Mouse (Mus musculus) lung, adult 18-20 months (tissue): ENCODE results near the gene Olfr521.
A peak's percentile ranks its signal among the peaks of the same experiment; 100 is the strongest.
"Not testable (repeated sequence)": the region's sequence is repeated elsewhere in the genome, so short reads cannot be mapped to it uniquely, and the experiment has no call there.

Experiments used
- DNase-seq, 2 experiments: peaks; one replicate each; pipeline ENCODE4 v3.0.0; 2022; ENCODE audit warnings: mixed read lengths in 2 of 2

Olfr521 gene

GRCm38 (mm10) chr7:99763207-99763606, at the start of gene Olfr521:
Gene Olfr521, plus strand, starts transcription at chr7:99763507.
- DNase-seq: no peak

GRCm38 (mm10) chr7:99716536-99716935, 46.8 kb upstream of the Olfr521 start:
- DNase-seq: no peak

- no peak for DNase-seq
Observed at GRCm38 (mm10) chr7:99729973-99730372, 33.3 kb upstream of the Olfr521 start, which contains the start of gene Olfr520. Gene Olfr520, plus strand, starts transcription at chr7:99730273.

- DNase-seq: no peak
Observed at GRCm38 (mm10) chr7:99734612-99735011, 28.7 kb upstream of the Olfr521 start.

GRCm38 (mm10) chr7:99735491-99735890, 27.8 kb upstream of the Olfr521 start:
- DNase-seq: not testable (repeated sequence)

- no peak for DNase-seq
Observed at GRCm38 (mm10) chr7:99739276-99739675, 24.0 kb upstream of the Olfr521 start.

- peak in 1 of 2 experiments; percentile 15 for DNase-seq
Observed at GRCm38 (mm10) chr7:99781385-99781784, 18.1 kb downstream of the Olfr521 start.

GRCm38 (mm10) chr7:99781916-99782315, 18.6 kb downstream of the Olfr521 start:
- no peak for DNase-seq

- DNase-seq: no peak
Observed at GRCm38 (mm10) chr7:99783421-99783820, 20.1 kb downstream of the Olfr521 start.

GRCm38 (mm10) chr7:99785553-99785952, 22.2 kb downstream of the Olfr521 start:
- no peak for DNase-seq

- DNase-seq: no peak
Observed at GRCm38 (mm10) chr7:99786774-99787173, 23.5 kb downstream of the Olfr521 start.

GRCm38 (mm10) chr7:99787935-99788334, 24.6 kb downstream of the Olfr521 start:
- no peak for DNase-seq

GRCm38 (mm10) chr7:99788563-99788962, 25.3 kb downstream of the Olfr521 start:
- no peak for DNase-seq

- DNase-seq: no peak
Observed at GRCm38 (mm10) chr7:99790816-99791215, 27.5 kb downstream of the Olfr521 start.

GRCm38 (mm10) chr7:99794096-99794495, 30.8 kb downstream of the Olfr521 start:
- no peak for DNase-seq

GRCm38 (mm10) chr7:99795192-99795981, 32.1 kb downstream of the Olfr521 start:
- no peak for DNase-seq

- DNase-seq: no peak
Observed at GRCm38 (mm10) chr7:99796471-99796870, 33.2 kb downstream of the Olfr521 start.

GRCm38 (mm10) chr7:99797261-99797660, 34.0 kb downstream of the Olfr521 start:
- DNase-seq: no peak

- peak in 1 of 2 experiments; percentile 59 for DNase-seq
Observed at GRCm38 (mm10) chr7:99797911-99798647, 34.8 kb downstream of the Olfr521 start.

GRCm38 (mm10) chr7:99799118-99799517, 35.8 kb downstream of the Olfr521 start:
- no peak for DNase-seq

- DNase-seq: no peak
Observed at GRCm38 (mm10) chr7:99803535-99803934, 40.2 kb downstream of the Olfr521 start.

GRCm38 (mm10) chr7:99804033-99804432, 40.7 kb downstream of the Olfr521 start:
- DNase-seq: not testable (repeated sequence)

- DNase-seq: no peak
Observed at GRCm38 (mm10) chr7:99805340-99805739, 42.0 kb downstream of the Olfr521 start.

GRCm38 (mm10) chr7:99807043-99807442, 43.7 kb downstream of the Olfr521 start:
- not testable (repeated sequence) for DNase-seq
